Mouse (Mus musculus): Measurements from ENCODE around the gene Tmem156.

DNA sequence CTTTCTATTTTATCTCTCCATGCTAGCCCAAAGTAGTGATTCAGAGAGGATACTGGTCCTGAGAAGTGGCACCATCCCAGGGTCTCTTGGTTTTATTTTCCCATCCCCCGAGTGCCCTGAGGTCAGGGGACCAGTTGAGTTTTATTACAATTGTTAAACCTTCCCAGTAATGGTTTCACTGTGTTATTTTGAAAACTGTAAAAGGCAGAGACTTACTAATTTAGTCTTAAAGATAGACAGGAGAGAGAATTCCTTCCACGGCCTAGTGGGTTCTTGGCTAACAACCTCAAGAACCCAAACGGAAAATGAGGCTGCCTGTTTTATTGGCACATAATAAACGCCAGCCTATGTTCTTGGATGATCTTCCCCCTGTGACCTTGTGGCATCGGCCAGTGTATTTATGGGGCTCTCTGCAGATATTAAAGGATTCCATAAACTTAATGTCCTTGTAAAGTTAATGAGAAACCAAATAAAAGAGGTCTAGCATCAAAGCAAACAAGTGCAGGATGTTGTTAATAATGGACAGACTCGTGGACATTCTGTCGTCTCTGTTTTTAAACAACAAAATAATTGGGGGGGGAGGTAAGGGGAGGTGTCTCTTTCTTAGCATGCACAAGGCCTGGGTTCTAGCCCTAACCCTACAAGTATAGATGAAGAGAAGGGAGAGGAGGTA is 79.9 kb downstream of the Tmem156 start:
- no peak for TF ChIP-seq CTCF (IDR thresholded peaks at IDR 0.05 in 2 of 3, conservative IDR thresholded peaks at IDR 0.05 in 1 of 3; ENCODE audit: control insufficient read depth in 1 of 3, insufficient read depth in 1 of 3, low read depth in 2 of 3, low read length in 3 of 3, poor library complexity in 1 of 3, severe bottlenecking in 1 of 3)
- TF ChIP-seq ZKSCAN1 (IDR thresholded peaks at IDR 0.05; ENCODE audit: low read depth, low read length) = no peak

All from MEL (cell line).